In the genomic region with DNA sequence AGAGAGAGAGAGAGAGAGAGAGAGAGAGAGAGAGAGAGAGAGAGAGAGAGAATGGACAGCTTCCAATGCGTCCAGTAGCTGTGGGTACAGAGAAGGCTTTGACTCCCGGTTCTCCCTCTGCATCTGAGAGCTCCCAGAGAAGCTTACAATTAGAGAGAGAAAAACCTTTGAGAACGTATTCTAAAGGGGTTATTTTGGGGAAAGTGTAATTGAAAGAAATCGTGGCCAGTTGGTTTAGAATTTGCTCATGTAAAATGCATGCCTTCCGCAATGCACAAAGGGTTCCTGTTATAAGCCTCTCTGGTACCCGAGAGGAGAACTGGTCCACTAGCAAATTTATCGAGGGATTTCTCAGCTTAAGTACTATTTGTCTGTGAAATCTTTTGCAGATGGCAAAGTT, we compare ENCODE assay signal across 21 mouse cellular contexts.
DNase-seq lines count a peak whose midpoint lies in the region; ATAC-seq and TF ChIP-seq lines count a peak whose summit lies in the region.
"Had no signal": no experiment of that assay in that cellular context is flagged by ENCODE, and none has a peak within 500 bp of the region (broad histone marks: within the 10 kb centered on the region; RNA-seq: fewer than 3 reads in every experiment).

No protein-coding gene starts in this region.

- ATAC-seq in forebrain, embryonic 15.5 days (replicated peaks): peak; percentile 58; the same call in 1 of the 2 replicates
- ATAC-seq in forebrain, embryonic 12.5 days (ENCODE audit: low FRiP score): no peak
- peak; percentile 83 for ATAC-seq in forebrain, embryonic 16.5 days
- ATAC-seq: Patski had no signal

- H3K27me3 ChIP-seq in forebrain, embryonic 15.5 days: no peaks in the 10 kb centered on the region
- no peaks in the 10 kb centered on the region for H3K27me3 ChIP-seq in forebrain, embryonic 12.5 days
- H3K27me3 ChIP-seq in forebrain, embryonic 16.5 days (replicated peaks; ENCODE audit: control insufficient read depth, insufficient read depth, low read length): no peaks in the 10 kb centered on the region
- H3K27me3 ChIP-seq: midbrain, embryonic 12.5 days; neural tube, embryonic 13.5 days had no signal

- no peak for TF ChIP-seq CTCF in left cerebral cortex, adult 2 months (IDR thresholded peaks at IDR 0.05)
- TF ChIP-seq CTCF in brain, embryonic 14.5 days (IDR thresholded peaks at IDR 0.05; ENCODE audit: borderline replicate concordance, extremely low read depth, insufficient read depth, insufficient read length): no peak

- H3K36me3 ChIP-seq in forebrain, embryonic 15.5 days: no peaks in the 10 kb centered on the region
- H3K36me3 ChIP-seq in forebrain, embryonic 12.5 days (replicated peaks): no peaks in the 10 kb centered on the region
- H3K36me3 ChIP-seq in forebrain, embryonic 16.5 days (ENCODE audit: control insufficient read depth, insufficient read depth): no peaks in the 10 kb centered on the region
- H3K36me3 ChIP-seq: midbrain, embryonic 12.5 days; neural tube, embryonic 13.5 days had no signal

- TF ChIP-seq POLR2A in brain, embryonic 14.5 days (IDR thresholded peaks at IDR 0.05; ENCODE audit: borderline replicate concordance, extremely low read depth, insufficient read depth, insufficient read length, poor library complexity, severe bottlenecking): no peak

- peaks cover 6% of the 10 kb centered on the region; the same call in 1 of the 2 replicates for H3K4me1 ChIP-seq in forebrain, embryonic 15.5 days
- H3K4me1 ChIP-seq in forebrain, embryonic 12.5 days: peaks cover 7% of the 10 kb centered on the region; the same call in 1 of the 2 replicates
- H3K4me1 ChIP-seq in forebrain, embryonic 16.5 days (replicated peaks; ENCODE audit: control insufficient read depth, insufficient read depth, low read length): peaks cover 3% of the 10 kb centered on the region; the same call in 1 of the 2 replicates
- H3K4me1 ChIP-seq: neural tube, embryonic 13.5 days had no signal

- no peak overlapping the region for H3K4me2 ChIP-seq in forebrain, embryonic 15.5 days (replicated peaks)
- no peak overlapping the region for H3K4me2 ChIP-seq in forebrain, embryonic 12.5 days
- no peak overlapping the region for H3K4me2 ChIP-seq in forebrain, embryonic 16.5 days (ENCODE audit: low read length)
- H3K4me2 ChIP-seq: midbrain, embryonic 12.5 days; neural tube, embryonic 13.5 days had no signal

- intact Hi-C loops in left cerebral cortex, adult 2 months (cut with DNase I): loop anchor here (2.0 to 5.0 kb wide), 2 partner anchors 40 to 68 kb away; a partner anchor contains a TSS

- no peak for DNase-seq in left cerebral cortex, adult 2 months (ENCODE audit: extremely low spot score in 1 of 2, low spot score in 2 of 2)
- no peak for DNase-seq in left cerebral cortex, adult 11 months (ENCODE audit: low spot score)
- peak; percentile 86 for DNase-seq in brain, embryonic 14.5 days (ENCODE audit: low read depth)
- DNase-seq in kidney, adult 18-20 months: no peak
- DNase-seq: B cell, adult 2 months; cerebellum, adult 11-12 months; heart, adult 18-20 months; kidney, adult 11 months; kidney, postnatal 14 days; liver; lung, adult 2 months; lung, postnatal 4 days; retina, postnatal 1 day; thymus, postnatal 4 days had no signal

- H3K9me3 ChIP-seq in forebrain, embryonic 15.5 days: no peaks in the 10 kb centered on the region
- H3K9me3 ChIP-seq in forebrain, embryonic 12.5 days: no peaks in the 10 kb centered on the region
- H3K9me3 ChIP-seq in forebrain, embryonic 16.5 days (ENCODE audit: control insufficient read depth, low read length): no peaks in the 10 kb centered on the region
- H3K9me3 ChIP-seq: midbrain, embryonic 12.5 days had no signal

- H3K4me3 ChIP-seq in forebrain, embryonic 15.5 days: no peak overlapping the region
- H3K4me3 ChIP-seq in forebrain, embryonic 12.5 days (replicated peaks): no peak overlapping the region
- no peak overlapping the region for H3K4me3 ChIP-seq in left cerebral cortex, adult 2 months
- no peak overlapping the region for H3K4me3 ChIP-seq in forebrain, embryonic 16.5 days (replicated peaks; ENCODE audit: low read length)
- H3K4me3 ChIP-seq: erythroblast, embryonic 14.5 days; midbrain, embryonic 12.5 days; neural tube, embryonic 13.5 days had no signal

- no peak overlapping the region for H3K9ac ChIP-seq in forebrain, embryonic 15.5 days (replicated peaks)
- H3K9ac ChIP-seq in forebrain, embryonic 12.5 days: no peak overlapping the region
- H3K9ac ChIP-seq in forebrain, embryonic 16.5 days (replicated peaks; ENCODE audit: low read depth, low read length): no peak overlapping the region
- H3K9ac ChIP-seq: midbrain, embryonic 12.5 days; neural tube, embryonic 13.5 days had no signal

- 22% methylated on average over 7 of the region's 7 CpGs for WGBS in forebrain, embryonic 15.5 days
- whole genome bisulfite sequencing in forebrain, embryonic 12.5 days: 30% methylated on average over 7 of the region's 7 CpGs
- 17% methylated on average over 7 of the region's 7 CpGs for WGBS in forebrain, embryonic 16.5 days

- H3K27ac ChIP-seq in forebrain, embryonic 15.5 days (replicated peaks): peak overlapping the region; percentile 60
- no peak overlapping the region; the same call in 1 of the 2 replicates for H3K27ac ChIP-seq in forebrain, embryonic 12.5 days
- H3K27ac ChIP-seq in left cerebral cortex, adult 2 months: 0 out of 2 replicates have a peak overlapping the region, but pooled peaks have one; percentile 24
- H3K27ac ChIP-seq in forebrain, embryonic 16.5 days (ENCODE audit: low read length): peak overlapping the region; percentile 27; the same call in 1 of the 2 replicates
- H3K27ac ChIP-seq: midbrain, embryonic 12.5 days had no signal
